9 mouse cellular contexts compared by ENCODE assay signal in the genomic region with DNA sequence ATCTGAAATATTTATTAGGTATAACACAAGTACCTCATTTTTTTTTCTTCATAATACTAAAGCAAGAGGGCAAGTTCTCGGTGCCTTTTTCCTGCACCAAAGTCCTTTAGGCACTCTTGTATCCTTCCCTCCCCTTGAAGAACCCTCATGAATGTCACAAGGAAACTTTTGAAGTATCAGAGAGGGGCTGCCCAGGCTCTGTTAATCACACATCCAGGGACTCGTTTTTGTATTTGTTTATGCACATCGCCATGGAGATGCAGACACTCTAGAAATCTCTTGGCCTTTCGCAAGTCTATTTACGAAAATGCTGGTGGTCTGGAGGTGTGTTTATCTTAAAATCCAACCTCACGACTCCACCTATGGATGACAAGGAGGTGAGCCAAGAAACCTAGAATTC.
A peak's percentile ranks its signal among the peaks of the same experiment; 100 is the strongest.
DNase-seq lines count a peak whose midpoint lies in the region; ATAC-seq and TF ChIP-seq lines count a peak whose summit lies in the region.
"Had no signal": no experiment of that assay in that cellular context is flagged by ENCODE, and none has a peak within 500 bp of the region (broad histone marks: within the 10 kb centered on the region; RNA-seq: fewer than 3 reads in every experiment).

No protein-coding gene starts in this region.

- no peak for ATAC-seq in heart, embryonic 14.5 days (ENCODE audit: insufficient number of reproducible peaks, insufficient read depth, low FRiP score, low read depth)
- ATAC-seq in forebrain, postnatal 0 days: peak; percentile 32; the same call in 1 of the 2 replicates
- peak; percentile 74 for ATAC-seq in midbrain, embryonic 12.5 days (ENCODE audit: low FRiP score, low read depth)
- ATAC-seq in inflammation-experienced regulatory T-cells, adult 6 months: no peak

- H3K27ac ChIP-seq in heart, embryonic 14.5 days (replicated peaks in 1 of 2; ENCODE audit: control insufficient read depth in 1 of 2, insufficient read depth in 1 of 2, low read depth in 2 of 2, low read length in 2 of 2): no peak overlapping the region
- no peak overlapping the region for H3K27ac ChIP-seq in forebrain, postnatal 0 days (ENCODE audit: low read depth, low read length)
- no peak overlapping the region for H3K27ac ChIP-seq in midbrain, embryonic 12.5 days (replicated peaks)

- WGBS in heart, embryonic 14.5 days: 42% methylated on average over 6 of the region's 6 CpGs
- WGBS in forebrain, postnatal 0 days: 29% methylated on average over 6 of the region's 6 CpGs
- 23% methylated on average over 6 of the region's 6 CpGs for WGBS in midbrain, embryonic 12.5 days

- H3K27me3 ChIP-seq in heart, embryonic 14.5 days (ENCODE audit: control insufficient read depth, insufficient read depth, low read length): no peaks in the 10 kb centered on the region
- no peaks in the 10 kb centered on the region for H3K27me3 ChIP-seq in forebrain, postnatal 0 days (ENCODE audit: insufficient read depth, low read length)
- no peaks in the 10 kb centered on the region for H3K27me3 ChIP-seq in midbrain, embryonic 12.5 days

- no peak for TF ChIP-seq POLR2A in brain, embryonic 14.5 days (IDR thresholded peaks at IDR 0.05; ENCODE audit: borderline replicate concordance, extremely low read depth, insufficient read depth, insufficient read length, poor library complexity, severe bottlenecking)

- no peaks in the 10 kb centered on the region; a peak in 1 of 4 replicates for H3K4me1 ChIP-seq in heart, embryonic 14.5 days (ENCODE audit: control insufficient read depth in 2 of 2, insufficient read depth in 2 of 2, low read length in 2 of 2)
- peaks cover 9% of the 10 kb centered on the region; the same call in 1 of the 2 replicates for H3K4me1 ChIP-seq in forebrain, postnatal 0 days (ENCODE audit: insufficient read depth)
- peaks cover 12% of the 10 kb centered on the region; the same call in 1 of the 2 replicates for H3K4me1 ChIP-seq in midbrain, embryonic 12.5 days

- H3K4me2 ChIP-seq in heart, embryonic 14.5 days (ENCODE audit: low read length): peak overlapping the region; percentile 69
- peak overlapping the region; percentile 50 for H3K4me2 ChIP-seq in forebrain, postnatal 0 days (ENCODE audit: low read depth)
- H3K4me2 ChIP-seq in midbrain, embryonic 12.5 days (replicated peaks): peak overlapping the region; percentile 57

- H3K9me3 ChIP-seq in heart, embryonic 14.5 days (ENCODE audit: control insufficient read depth, low read length): no peaks in the 10 kb centered on the region
- H3K9me3 ChIP-seq in forebrain, postnatal 0 days (ENCODE audit: low read length): no peaks in the 10 kb centered on the region
- no peaks in the 10 kb centered on the region for H3K9me3 ChIP-seq in midbrain, embryonic 12.5 days

- H3K9ac ChIP-seq in heart, embryonic 14.5 days (ENCODE audit: low read length): no peak overlapping the region
- H3K9ac ChIP-seq in forebrain, postnatal 0 days: peak overlapping the region; percentile 40; the same call in 1 of the 2 replicates
- no peak overlapping the region for H3K9ac ChIP-seq in midbrain, embryonic 12.5 days (replicated peaks)

- H3K36me3 ChIP-seq in heart, embryonic 14.5 days (ENCODE audit: control insufficient read depth, insufficient read depth, low read length): no peaks in the 10 kb centered on the region
- H3K36me3 ChIP-seq in forebrain, postnatal 0 days (ENCODE audit: insufficient read depth): no peaks in the 10 kb centered on the region
- H3K36me3 ChIP-seq in midbrain, embryonic 12.5 days: no peaks in the 10 kb centered on the region

- no peak for DNase-seq in heart, postnatal 4 days
- peak; percentile 50 for DNase-seq in brain, embryonic 14.5 days (ENCODE audit: low read depth)
- no peak for DNase-seq in forebrain, postnatal 0 days
- DNase-seq in cerebellum, adult 18-20 months: no peak
- no peak for DNase-seq in frontal cortex, postnatal 25 days (ENCODE audit: low spot score in 2 of 2)
- DNase-seq: kidney, adult 2 months had no signal

- peak overlapping the region in 1 of 2 experiments; percentile 34; a peak in 1 of 4 replicates for H3K4me3 ChIP-seq in heart, embryonic 14.5 days (ENCODE audit: control insufficient read depth in 1 of 2, insufficient read depth in 1 of 2, low read depth in 1 of 2, low read length in 2 of 2)
- H3K4me3 ChIP-seq in forebrain, postnatal 0 days (ENCODE audit: low read depth, low read length): peak overlapping the region; percentile 26
- H3K4me3 ChIP-seq in midbrain, embryonic 12.5 days: peak overlapping the region; percentile 27

- no peak for TF ChIP-seq CTCF in brain, embryonic 14.5 days (IDR thresholded peaks at IDR 0.05; ENCODE audit: borderline replicate concordance, extremely low read depth, insufficient read depth, insufficient read length)
- no peak for TF ChIP-seq CTCF in forebrain, postnatal 0 days (IDR thresholded peaks at IDR 0.05; ENCODE audit: low read depth)

Comparison
In these comparisons a context has a peak if more than half of its experiments do, and no peak if none do; other contexts are left out.
1. ATAC-seq: peak in forebrain, postnatal 0 days (single experiment) and midbrain, embryonic 12.5 days (single experiment); none in heart, embryonic 14.5 days (single experiment) and inflammation-experienced regulatory T-cells, adult 6 months (single experiment).
2. Peak in every context shown above with its lines, with median percentiles within 50 percentile points of each other: H3K4me2 ChIP-seq.